ENCODE assay signal across 8 mouse cellular contexts in the genomic region with DNA sequence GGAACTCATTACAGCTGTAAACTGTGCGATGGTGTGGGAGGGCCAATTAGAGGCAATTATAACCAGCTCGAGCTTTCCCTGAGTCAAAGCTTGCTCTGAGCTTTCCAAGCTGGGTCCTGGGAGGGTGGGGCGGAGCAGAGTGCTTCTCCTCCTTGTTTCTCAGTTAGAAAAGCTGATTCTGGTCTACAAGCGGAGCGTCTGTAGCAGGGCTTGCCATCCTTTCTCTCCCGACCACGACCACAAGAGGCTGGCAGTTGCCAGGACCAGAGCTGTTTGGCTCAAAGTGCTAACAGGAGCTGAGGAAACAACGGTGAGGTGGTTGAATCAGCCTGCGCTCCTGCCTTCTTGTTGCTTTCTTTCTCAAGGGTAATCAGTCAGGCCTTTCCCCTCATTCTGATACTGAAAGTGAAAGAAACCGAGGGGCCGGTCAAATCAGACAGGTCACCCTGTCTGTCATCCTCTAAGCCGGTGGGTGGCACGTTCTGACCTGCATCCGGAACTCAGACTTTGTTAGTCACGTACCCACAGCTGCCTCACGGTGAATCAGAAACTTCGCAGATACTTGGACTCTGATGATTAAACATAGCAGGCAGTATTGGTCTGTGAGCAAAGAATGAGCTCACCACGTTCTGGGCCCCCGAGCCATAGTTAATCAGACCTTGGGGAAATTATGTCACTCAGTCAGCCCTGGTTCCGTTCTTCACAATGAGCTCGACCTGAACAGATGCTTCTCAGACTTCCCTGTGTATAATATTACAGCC.
DNase-seq lines count a peak whose midpoint lies in the region; ATAC-seq lines count a peak whose summit lies in the region.

No protein-coding gene starts in this region.

- 0 out of 2 replicates have a peak, but pooled peaks cover 2% of the 10 kb centered on the region for H3K36me3 ChIP-seq in embryonic facial prominence, embryonic 12.5 days
- peaks cover 6% of the 10 kb centered on the region; the same call in 1 of the 2 replicates for H3K36me3 ChIP-seq in heart, embryonic 12.5 days
- H3K36me3 ChIP-seq in kidney, embryonic 14.5 days (ENCODE audit: control insufficient read depth, insufficient read depth, low read length) = no peaks in the 10 kb centered on the region
- no peaks in the 10 kb centered on the region for H3K36me3 ChIP-seq in liver, embryonic 15.5 days (replicated peaks)
- no peaks in the 10 kb centered on the region for H3K36me3 ChIP-seq in neural tube, embryonic 12.5 days

- WGBS in embryonic facial prominence, embryonic 12.5 days = 24% methylated on average over 21 of the region's 21 CpGs
- WGBS in heart, embryonic 12.5 days = 23% methylated on average over 21 of the region's 21 CpGs
- 23% methylated on average over 21 of the region's 21 CpGs for WGBS in kidney, embryonic 14.5 days
- 26% methylated on average over 21 of the region's 21 CpGs for WGBS in liver, embryonic 15.5 days (ENCODE audit: insufficient replicate concordance)
- 25% methylated on average over 21 of the region's 21 CpGs for WGBS in neural tube, embryonic 12.5 days

- 0 out of 2 replicates have a peak, but pooled peaks cover 6% of the 10 kb centered on the region for H3K9me3 ChIP-seq in embryonic facial prominence, embryonic 12.5 days
- peaks cover 7% of the 10 kb centered on the region for H3K9me3 ChIP-seq in heart, embryonic 12.5 days (replicated peaks)
- peaks cover 6% of the 10 kb centered on the region; the same call in 1 of the 2 replicates for H3K9me3 ChIP-seq in kidney, embryonic 14.5 days (ENCODE audit: control insufficient read depth, low read length)
- H3K9me3 ChIP-seq in liver, embryonic 15.5 days (replicated peaks) = peaks cover 4% of the 10 kb centered on the region; the same call in 1 of the 2 replicates
- 0 out of 2 replicates have a peak, but pooled peaks cover 7% of the 10 kb centered on the region for H3K9me3 ChIP-seq in neural tube, embryonic 12.5 days

- peak overlapping the region; percentile 20; the same call in 1 of the 2 replicates for H3K9ac ChIP-seq in embryonic facial prominence, embryonic 12.5 days
- H3K9ac ChIP-seq in heart, embryonic 12.5 days = peak overlapping the region; percentile 47
- H3K9ac ChIP-seq in kidney, embryonic 14.5 days (ENCODE audit: low read depth, low read length) = no peak overlapping the region
- H3K9ac ChIP-seq in liver, embryonic 15.5 days = peak overlapping the region; percentile 43; the same call in 1 of the 2 replicates
- H3K9ac ChIP-seq in neural tube, embryonic 12.5 days = peak overlapping the region; percentile 40; the same call in 1 of the 2 replicates

- peak overlapping the region; percentile 66 for H3K27ac ChIP-seq in embryonic facial prominence, embryonic 12.5 days
- H3K27ac ChIP-seq in heart, embryonic 12.5 days (ENCODE audit: poor library complexity, severe bottlenecking) = peak overlapping the region; percentile 65
- H3K27ac ChIP-seq in kidney, embryonic 14.5 days (ENCODE audit: low read depth, low read length) = peak overlapping the region; percentile 32; the same call in 1 of the 2 replicates
- H3K27ac ChIP-seq in liver, embryonic 15.5 days (replicated peaks) = peak overlapping the region; percentile 74
- H3K27ac ChIP-seq in neural tube, embryonic 12.5 days = no peak overlapping the region

- H3K4me2 ChIP-seq in embryonic facial prominence, embryonic 12.5 days (replicated peaks) = peak overlapping the region; percentile 44
- H3K4me2 ChIP-seq in heart, embryonic 12.5 days = peak overlapping the region; percentile 65
- peak overlapping the region; percentile 38 for H3K4me2 ChIP-seq in kidney, embryonic 14.5 days (replicated peaks; ENCODE audit: low read depth, low read length)
- peak overlapping the region; percentile 68 for H3K4me2 ChIP-seq in liver, embryonic 15.5 days
- peak overlapping the region; percentile 46 for H3K4me2 ChIP-seq in neural tube, embryonic 12.5 days (replicated peaks)

- peak; percentile 49 to 51 for DNase-seq in urinary bladder, adult 18-20 months (ENCODE audit: low spot score in 2 of 2)
- no peak for DNase-seq in urinary bladder, adult 2 months (ENCODE audit: low spot score)
- peak; percentile 34 for DNase-seq in thymus, postnatal 4 days

- H3K4me1 ChIP-seq in embryonic facial prominence, embryonic 12.5 days = peaks cover 24% of the 10 kb centered on the region
- peaks cover 39% of the 10 kb centered on the region for H3K4me1 ChIP-seq in heart, embryonic 12.5 days (replicated peaks)
- peaks cover 5% of the 10 kb centered on the region for H3K4me1 ChIP-seq in kidney, embryonic 14.5 days (ENCODE audit: control insufficient read depth, insufficient read depth, low read length)
- H3K4me1 ChIP-seq in liver, embryonic 15.5 days (replicated peaks) = peaks cover 40% of the 10 kb centered on the region
- H3K4me1 ChIP-seq in neural tube, embryonic 12.5 days = peaks cover 25% of the 10 kb centered on the region

- ATAC-seq in embryonic facial prominence, embryonic 12.5 days (ENCODE audit: insufficient number of reproducible peaks, insufficient read depth, low FRiP score, low TSS enrichment) = peak; percentile 31; the same call in 1 of the 2 replicates
- ATAC-seq in heart, embryonic 12.5 days (ENCODE audit: insufficient number of reproducible peaks, low FRiP score) = peak; percentile 60
- peak; percentile 60; the same call in 1 of the 2 replicates for ATAC-seq in kidney, embryonic 14.5 days (ENCODE audit: low FRiP score, low TSS enrichment)
- peak; percentile 63 for ATAC-seq in liver, embryonic 15.5 days (ENCODE audit: insufficient read depth)
- 0 out of 2 replicates have a peak, but pooled peaks have one; percentile 41 for ATAC-seq in neural tube, embryonic 12.5 days (ENCODE audit: low FRiP score, low read depth)

- no peaks in the 10 kb centered on the region for H3K27me3 ChIP-seq in embryonic facial prominence, embryonic 12.5 days
- no peaks in the 10 kb centered on the region for H3K27me3 ChIP-seq in heart, embryonic 12.5 days (replicated peaks)
- no peaks in the 10 kb centered on the region for H3K27me3 ChIP-seq in kidney, embryonic 14.5 days (ENCODE audit: control insufficient read depth, insufficient read depth, low read length)
- no peaks in the 10 kb centered on the region for H3K27me3 ChIP-seq in liver, embryonic 15.5 days
- no peaks in the 10 kb centered on the region for H3K27me3 ChIP-seq in neural tube, embryonic 12.5 days (replicated peaks)

- H3K4me3 ChIP-seq in embryonic facial prominence, embryonic 12.5 days = 0 out of 2 replicates have a peak overlapping the region, but pooled peaks have one; percentile 9
- peak overlapping the region; percentile 32 for H3K4me3 ChIP-seq in heart, embryonic 12.5 days
- H3K4me3 ChIP-seq in kidney, embryonic 14.5 days (ENCODE audit: low read length) = peak overlapping the region; percentile 22; the same call in 1 of the 2 replicates
- peak overlapping the region; percentile 48 for H3K4me3 ChIP-seq in liver, embryonic 15.5 days (replicated peaks)
- 0 out of 2 replicates have a peak overlapping the region, but pooled peaks have one; percentile 7 for H3K4me3 ChIP-seq in neural tube, embryonic 12.5 days
